Mouse (Mus musculus): Measurements from ENCODE around the gene Fkbp2. TPM values are rescaled to one million over a fixed set of nuclear protein-coding genes. Genes with fewer than 3 reads are reported as not detected.
A peak's percentile ranks its signal among the peaks of the same experiment; 100 is the strongest.

The Fkbp2 gene
- total RNA-seq, 2 experiments from 2014 or later: 86.9 to 104 TPM

- DNase-seq (ENCODE audit: low spot score in 2 of 2): no peak
Measured at GRCm38 (mm10) chr19:6973581-6974190, 6.6 kb downstream of the Fkbp2 start.

- DNase-seq (ENCODE audit: low spot score in 2 of 2): no peak
Measured at GRCm38 (mm10) chr19:6972247-6972917, 7.9 kb downstream of the Fkbp2 start.

GRCm38 (mm10) chr19:6971644-6972043 lies 8.7 kb downstream of the Fkbp2 start:
- DNase-seq (ENCODE audit: low spot score in 2 of 2): no peak

GRCm38 (mm10) chr19:6970460-6971085 lies 9.7 kb downstream of the Fkbp2 start:
- DNase-seq (ENCODE audit: low spot score in 2 of 2): no peak

GRCm38 (mm10) chr19:6969665-6970381 lies 10.5 kb downstream of the Fkbp2 start:
- DNase-seq (ENCODE audit: low spot score in 2 of 2): peak; percentile 80 to 90

GRCm38 (mm10) chr19:6969291-6969664 lies 11.0 kb downstream of the Fkbp2 start:
- DNase-seq (ENCODE audit: low spot score in 2 of 2): no peak

- peak in 1 of 2 experiments; percentile 35 for DNase-seq (ENCODE audit: low spot score in 2 of 2)
Measured at GRCm38 (mm10) chr19:6968491-6969271, 11.6 kb downstream of the Fkbp2 start.

- DNase-seq (ENCODE audit: low spot score in 2 of 2): no peak
Measured at GRCm38 (mm10) chr19:6956461-6956860, 23.8 kb downstream of the Fkbp2 start.

GRCm38 (mm10) chr19:6955424-6955823 lies 24.9 kb downstream of the Fkbp2 start:
- DNase-seq (ENCODE audit: low spot score in 2 of 2): no peak

GRCm38 (mm10) chr19:6954046-6954445 lies 26.3 kb downstream of the Fkbp2 start:
- DNase-seq (ENCODE audit: low spot score in 2 of 2): peak in 1 of 2 experiments; percentile 57

GRCm38 (mm10) chr19:6952712-6953037 lies 27.6 kb downstream of the Fkbp2 start:
- peak; percentile 56 to 58 for DNase-seq (ENCODE audit: low spot score in 2 of 2)

GRCm38 (mm10) chr19:6951994-6952711 lies 28.1 kb downstream of the Fkbp2 start:
- peak; percentile 78 to 83 for DNase-seq (ENCODE audit: low spot score in 2 of 2)

GRCm38 (mm10) chr19:6951381-6951968 lies 28.8 kb downstream of the Fkbp2 start:
- DNase-seq (ENCODE audit: low spot score in 2 of 2): peak; percentile 87 to 90

- peak; percentile 44 to 62 for DNase-seq (ENCODE audit: low spot score in 2 of 2)
Measured at GRCm38 (mm10) chr19:6950613-6951153, 29.6 kb downstream of the Fkbp2 start.

- peak in 1 of 2 experiments; percentile 19 for DNase-seq (ENCODE audit: low spot score in 2 of 2)
Measured at GRCm38 (mm10) chr19:6949951-6950350, 30.4 kb downstream of the Fkbp2 start.

- DNase-seq (ENCODE audit: low spot score in 2 of 2): no peak
Measured at GRCm38 (mm10) chr19:6949532-6949931, 30.8 kb downstream of the Fkbp2 start.

- DNase-seq (ENCODE audit: low spot score in 2 of 2): no peak
Measured at GRCm38 (mm10) chr19:6948186-6948585, 32.1 kb downstream of the Fkbp2 start.

GRCm38 (mm10) chr19:6947742-6948141 lies 32.6 kb downstream of the Fkbp2 start:
- DNase-seq (ENCODE audit: low spot score in 2 of 2): no peak

- no peak for DNase-seq (ENCODE audit: low spot score in 2 of 2)
Measured at GRCm38 (mm10) chr19:6943709-6944108, 36.6 kb downstream of the Fkbp2 start.

GRCm38 (mm10) chr19:6942764-6943163 lies 37.5 kb downstream of the Fkbp2 start:
- DNase-seq (ENCODE audit: low spot score in 2 of 2): no peak

Measured in adrenal gland, adult 18-20 months (tissue).